Mouse (Mus musculus) G1E (cell line): ENCODE results near the gene Chd4. TPM values are rescaled to one million over a fixed set of nuclear protein-coding genes. Genes with fewer than 3 reads are reported as not detected.

Source experiments
- ATAC-seq: 2 replicates; pipeline ENCODE4 v1.8.0; 2016; ENCODE audit warnings: mild to moderate bottlenecking; ENCODE audit not compliant: insufficient number of reproducible peaks, poor library complexity, low FRiP score, severe bottlenecking; ENCODE audit errors: extremely low read depth
- DNase-seq: peaks from one replicate; pipeline ENCODE4 v3.0.0; 2012; ENCODE audit warnings: low spot score
- H3K27me3 ChIP-seq: 2 replicates; pipeline ENCODE4 v1.6.1; 2012; ENCODE audit warnings: mild to moderate bottlenecking, low read length, inconsistent platforms; ENCODE audit not compliant: insufficient read depth
- H3K36me3 ChIP-seq: replicated peaks from 2 replicates; pipeline ENCODE3; 2012; ENCODE audit warnings: mild to moderate bottlenecking, inconsistent platforms
- H3K4me1 ChIP-seq: 2 replicates; pipeline ENCODE4 v1.6.1; 2012; ENCODE audit warnings: low read depth, low read length, inconsistent platforms, mixed read lengths; ENCODE audit not compliant: insufficient read depth
- H3K4me3 ChIP-seq: 2 replicates; pipeline ENCODE4 v1.5.1; 2012; ENCODE audit warnings: low read depth, mild to moderate bottlenecking, inconsistent platforms, low read length, moderate library complexity, mixed read lengths
- H3K9me3 ChIP-seq: replicated peaks from 2 replicates; pipeline ENCODE4 v1.6.1; 2012; ENCODE audit warnings: inconsistent platforms
- CTCF ChIP-seq: IDR thresholded peaks from 2 replicates; pipeline ENCODE4 v1.5.1; 2012; ENCODE audit warnings: low read depth, low read length, inconsistent platforms, mixed read lengths
- GATA1 ChIP-seq: IDR thresholded peaks from 2 replicates; pipeline ENCODE4 v1.6.1; 2012; ENCODE audit warnings: borderline replicate concordance, low read length, inconsistent platforms, mixed read lengths
- GATA2 ChIP-seq: IDR thresholded peaks from 2 replicates; pipeline ENCODE4 v1.6.1; 2012; ENCODE audit warnings: low read depth, low read length, inconsistent platforms, borderline replicate concordance
- POLR2AphosphoS5 ChIP-seq: IDR thresholded peaks from 2 replicates; pipeline ENCODE4 v1.6.1; 2012; ENCODE audit warnings: low read depth, low read length, inconsistent platforms; ENCODE audit not compliant: insufficient replicate concordance
- TAL1 ChIP-seq: conservative IDR thresholded peaks from 2 replicates; pipeline ENCODE4 v1.6.1; 2012; ENCODE audit warnings: low read depth, low read length, inconsistent platforms, mixed read lengths
- polyA plus RNA-seq: library from polyadenylated mRNA; stranded (reverse); fragments of >175 nt; gene quantifications from 2 replicates; pipeline ENCODE4 v1.2.3, GENCODE M21; 2012
- total RNA-seq, 2 experiments: library from RNA; stranded (forward) in 1 of 2; stranded (reverse) in 1 of 2; fragments of 200-1000 nt in 1 of 2; fragments of >200 nt in 1 of 2; fragmentation: Nextera tagmentation in 1 of 2; gene quantifications; 2 replicates each; pipeline ENCODE4 v1.2.3; 2014 to 2017

Gene Chd4
- total and polyA plus RNA-seq, 3 experiments = 219 to 362 (median 241) TPM

DNA sequence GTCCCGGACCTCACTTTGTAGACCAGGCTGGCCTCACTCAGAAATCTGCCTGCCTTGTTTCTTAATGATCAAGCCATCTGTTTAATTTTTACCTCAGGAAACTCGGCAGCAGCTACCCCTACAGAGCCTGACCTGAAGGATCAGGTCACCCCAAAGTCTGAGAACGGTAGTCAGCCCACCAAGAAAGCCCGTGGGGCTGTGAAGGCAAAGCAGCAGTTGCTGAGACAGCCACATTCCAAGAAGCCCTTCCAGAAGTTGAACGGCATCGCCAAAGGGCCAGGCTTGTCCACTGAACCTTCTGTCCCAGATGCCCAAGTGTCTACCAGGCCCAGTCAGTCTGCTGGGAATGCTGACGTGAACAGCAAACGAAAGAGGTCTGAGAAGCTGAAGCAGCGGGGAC lies 48.1 kb downstream of the Chd4 start:
- DNase-seq (no peak), ATAC-seq (no peak)
- Histone ChIP-seq H3K4me1 (peaks cover 90% of the 10 kb centered on the region), H3K36me3 (peaks cover 91% of the 10 kb centered on the region), H3K9me3 (no peaks in the 10 kb centered on the region), H3K27me3 (no peaks in the 10 kb centered on the region), H3K4me3 (peak overlapping the region; percentile 16; the same call in 1 of the 2 replicates)
- TF ChIP-seq GATA1 = no peak
- no peak for TF ChIP-seq POLR2AphosphoS5
- TF ChIP-seq GATA2 = no peak
- TF ChIP-seq TAL1 = no peak

DNA sequence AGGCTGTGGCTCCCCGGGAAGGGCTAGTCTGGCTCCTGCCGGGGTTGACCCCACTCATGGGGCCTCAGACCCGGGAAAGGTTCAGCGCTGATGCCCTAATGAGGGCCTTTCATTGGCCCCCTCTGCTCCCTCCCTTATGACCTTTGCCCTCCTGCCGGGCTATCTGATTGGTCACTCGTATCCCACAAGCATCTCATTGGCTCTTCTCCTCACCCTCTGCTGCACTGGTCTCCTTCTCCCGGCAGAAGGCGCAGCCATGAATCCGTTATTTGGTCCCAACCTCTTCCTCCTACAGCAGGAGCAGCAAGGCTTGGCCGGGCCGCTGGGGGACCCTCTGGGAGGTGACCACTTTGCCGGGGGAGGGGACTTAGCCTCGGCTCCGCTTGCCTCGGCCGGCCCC lies 49.2 kb downstream of the Chd4 start, which contains the start of gene Iffo1:
Gene Iffo1 (plus strand): TSS at position 241 of the 400 bp plus-strand sequence.
- Histone ChIP-seq H3K9me3 (no peaks in the 10 kb centered on the region), H3K4me3 (peak within 1 kb of the TSS; percentile 87), H3K4me1 (peaks cover 89% of the 10 kb centered on the region), H3K27me3 (no peaks in the 10 kb centered on the region), H3K36me3 (peaks cover 90% of the 10 kb centered on the region)
- no peak for TF ChIP-seq GATA2
- no peak for TF ChIP-seq CTCF
- TF ChIP-seq TAL1 = no peak
- TF ChIP-seq GATA1 = no peak
- TF ChIP-seq POLR2AphosphoS5 = no peak
- ATAC-seq (peak; percentile 95), DNase-seq (peak; percentile 99)

DNA sequence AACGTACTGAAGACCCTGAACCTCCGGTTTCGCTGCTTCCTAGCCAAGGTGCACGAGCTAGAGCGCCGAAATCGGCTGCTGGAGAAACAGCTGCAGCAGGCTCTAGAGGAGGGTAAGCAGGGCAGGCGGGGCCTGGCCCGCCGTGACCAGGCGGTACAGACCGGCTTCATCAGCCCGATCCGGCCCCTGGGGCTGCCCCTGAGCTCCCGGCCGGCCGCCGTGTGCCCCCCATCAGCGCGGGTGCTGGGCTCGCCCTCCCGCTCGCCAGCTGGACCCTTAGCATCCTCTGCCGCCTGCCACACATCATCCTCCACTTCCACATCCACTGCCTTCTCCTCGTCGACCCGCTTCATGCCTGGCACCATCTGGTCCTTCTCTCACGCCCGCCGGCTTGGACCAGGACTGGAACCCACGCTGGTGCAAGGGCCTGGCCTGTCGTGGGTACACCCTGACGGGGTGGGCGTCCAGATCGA lies 49.7 kb downstream of the Chd4 start:
- ATAC-seq (no peak), DNase-seq (no peak)
- peak overlapping the region; percentile 87 for H3K4me3 ChIP-seq
- H3K4me1 ChIP-seq = peaks cover 86% of the 10 kb centered on the region
- H3K36me3 ChIP-seq = peaks cover 89% of the 10 kb centered on the region
- H3K9me3 ChIP-seq = no peaks in the 10 kb centered on the region
- no peaks in the 10 kb centered on the region for H3K27me3 ChIP-seq
- TF ChIP-seq GATA1 (no peak), POLR2AphosphoS5 (no peak), CTCF (no peak), GATA2 (no peak), TAL1 (no peak)

DNA sequence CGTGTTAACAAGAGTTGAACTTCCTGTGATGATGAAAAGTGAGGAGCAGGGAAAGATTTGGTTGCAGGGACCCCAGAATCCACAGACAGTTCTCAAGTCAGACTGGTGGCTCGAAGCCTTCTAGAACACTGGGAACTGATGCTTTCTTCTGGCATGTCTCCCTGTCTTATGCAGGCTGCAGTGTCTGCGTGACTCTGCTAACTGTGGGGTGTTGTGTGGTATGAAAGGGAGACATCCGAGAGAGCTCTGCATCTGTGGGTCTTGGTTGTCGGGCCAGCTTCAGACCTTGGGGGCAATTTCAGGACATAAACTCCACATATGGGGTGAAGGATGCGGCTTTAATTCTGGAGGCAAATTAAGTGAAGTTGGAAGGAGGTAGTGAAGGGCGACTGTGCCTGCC lies 50.4 kb downstream of the Chd4 start:
- H3K9me3 ChIP-seq = no peaks in the 10 kb centered on the region
- H3K4me1 ChIP-seq = peaks cover 84% of the 10 kb centered on the region
- no peak for TF ChIP-seq GATA2
- TF ChIP-seq TAL1 = no peak
- TF ChIP-seq POLR2AphosphoS5 = no peak
- TF ChIP-seq CTCF = no peak
- TF ChIP-seq GATA1 = no peak
- H3K4me3 ChIP-seq = peak overlapping the region; percentile 87; the same call in 1 of the 2 replicates
- DNase-seq (no peak), ATAC-seq (no peak)
- no peaks in the 10 kb centered on the region for H3K27me3 ChIP-seq
- H3K36me3 ChIP-seq = peaks cover 89% of the 10 kb centered on the region

DNA sequence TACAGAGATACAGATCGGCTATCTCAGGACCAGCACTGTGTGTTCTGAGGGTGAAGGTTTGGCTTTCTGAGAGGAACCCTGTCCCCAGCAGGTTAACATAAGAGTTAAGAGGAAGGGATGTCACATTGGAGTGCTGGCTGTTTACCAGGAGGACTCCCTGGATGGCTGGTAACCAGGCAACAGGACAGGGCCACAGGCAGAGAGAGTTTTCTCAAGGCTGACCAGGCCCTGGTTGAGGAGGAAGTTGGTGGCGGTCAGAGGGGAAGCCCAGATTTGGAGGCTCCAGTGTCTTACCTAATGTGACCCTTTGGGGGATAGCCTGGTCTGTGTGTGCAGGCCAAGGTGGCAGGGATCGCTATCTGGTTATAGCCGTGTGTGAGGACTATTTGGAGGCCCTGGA lies 51.0 kb downstream of the Chd4 start:
- H3K9me3 ChIP-seq = no peaks in the 10 kb centered on the region
- peaks cover 83% of the 10 kb centered on the region for H3K4me1 ChIP-seq
- H3K27me3 ChIP-seq = no peaks in the 10 kb centered on the region
- H3K4me3 ChIP-seq = peak overlapping the region; percentile 87; the same call in 1 of the 2 replicates
- ATAC-seq (0 out of 2 replicates have a peak, but pooled peaks have one; percentile 19), DNase-seq (no peak)
- no peak for TF ChIP-seq GATA2
- TF ChIP-seq TAL1 = no peak
- TF ChIP-seq GATA1 = no peak
- no peak for TF ChIP-seq POLR2AphosphoS5
- no peak for TF ChIP-seq CTCF
- peaks cover 89% of the 10 kb centered on the region for H3K36me3 ChIP-seq

DNA sequence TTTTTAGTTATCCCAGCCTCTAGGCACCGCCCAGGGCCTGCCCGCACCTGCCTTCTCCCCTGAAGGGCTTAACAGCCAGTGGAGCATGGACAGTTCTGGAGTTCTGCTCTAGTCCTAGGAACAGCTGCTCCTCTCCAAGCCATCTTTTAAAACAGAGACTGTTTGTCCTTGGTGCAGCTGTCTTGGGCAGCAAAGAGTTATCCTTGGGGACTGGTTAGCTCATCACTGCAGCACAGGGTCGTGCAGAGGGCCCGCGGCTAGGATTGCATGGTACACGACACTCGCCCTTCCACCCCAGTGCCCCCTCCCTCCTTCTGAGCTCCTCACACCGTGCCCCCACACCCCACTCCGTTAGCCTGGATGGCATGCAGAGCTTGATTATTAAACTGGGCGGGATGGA lies 51.5 kb downstream of the Chd4 start:
- ATAC-seq (no peak), DNase-seq (no peak)
- H3K9me3 ChIP-seq = no peaks in the 10 kb centered on the region
- H3K36me3 ChIP-seq = peaks cover 87% of the 10 kb centered on the region
- H3K4me3 ChIP-seq = peak overlapping the region; percentile 87; the same call in 1 of the 2 replicates
- TF ChIP-seq TAL1 (no peak), POLR2AphosphoS5 (no peak)
- H3K4me1 ChIP-seq = peaks cover 85% of the 10 kb centered on the region
- H3K27me3 ChIP-seq = no peaks in the 10 kb centered on the region
